Mouse (Mus musculus): ENCODE measurements around the gene Gjc2. TPM values are rescaled to one million over a fixed set of nuclear protein-coding genes. Genes with fewer than 3 reads are reported as not detected.

Gene Gjc2
- polyA plus RNA-seq (2012), result 0.05 and 0.08 TPM in 2 replicates

GRCm38 (mm10) chr11:59182864-59183331, at the start of gene Gjc2:
Gene Gjc2, minus strand, starts transcription at chr11:59183213.
- TF ChIP-seq GATA1 (IDR thresholded peaks at IDR 0.05; ENCODE audit: low read length), result no peak

- TF ChIP-seq GATA1 (IDR thresholded peaks at IDR 0.05; ENCODE audit: low read length), result no peak
These were observed 49.8 kb upstream of the Gjc2 start for GRCm38 (mm10) chr11:59232797-59233196.

GRCm38 (mm10) chr11:59230144-59230760, 47.2 kb upstream of the Gjc2 start:
- TF ChIP-seq GATA1 (IDR thresholded peaks at IDR 0.05; ENCODE audit: low read length), result no peak

- TF ChIP-seq GATA1 (IDR thresholded peaks at IDR 0.05; ENCODE audit: low read length), result no peak
These were observed 45.3 kb upstream of the Gjc2 start, which contains the start of gene Arf1 for GRCm38 (mm10) chr11:59228122-59228953. Gene Arf1, minus strand, starts transcription at chr11:59228270.

GRCm38 (mm10) chr11:59227604-59228121, 44.6 kb upstream of the Gjc2 start:
- TF ChIP-seq GATA1 (IDR thresholded peaks at IDR 0.05; ENCODE audit: low read length), result no peak

GRCm38 (mm10) chr11:59226787-59227603, 44.0 kb upstream of the Gjc2 start:
- TF ChIP-seq GATA1 (IDR thresholded peaks at IDR 0.05; ENCODE audit: low read length), result no peak

- TF ChIP-seq GATA1 (IDR thresholded peaks at IDR 0.05; ENCODE audit: low read length), result no peak
These were observed 43.2 kb upstream of the Gjc2 start for GRCm38 (mm10) chr11:59226251-59226650.

GRCm38 (mm10) chr11:59225167-59225566, 42.2 kb upstream of the Gjc2 start:
- TF ChIP-seq GATA1 (IDR thresholded peaks at IDR 0.05; ENCODE audit: low read length), result no peak

- no peak for TF ChIP-seq GATA1 (IDR thresholded peaks at IDR 0.05; ENCODE audit: low read length)
These were observed 41.5 kb upstream of the Gjc2 start for GRCm38 (mm10) chr11:59224470-59224869.

- TF ChIP-seq GATA1 (IDR thresholded peaks at IDR 0.05; ENCODE audit: low read length), result no peak
These were observed 41.0 kb upstream of the Gjc2 start for GRCm38 (mm10) chr11:59224025-59224424.

GRCm38 (mm10) chr11:59222306-59222705, 39.3 kb upstream of the Gjc2 start:
- no peak for TF ChIP-seq GATA1 (IDR thresholded peaks at IDR 0.05; ENCODE audit: low read length)

- TF ChIP-seq GATA1 (IDR thresholded peaks at IDR 0.05; ENCODE audit: low read length), result no peak
These were observed 38.6 kb upstream of the Gjc2 start for GRCm38 (mm10) chr11:59221604-59222003.

GRCm38 (mm10) chr11:59219064-59219463, 36.1 kb upstream of the Gjc2 start:
- no peak for TF ChIP-seq GATA1 (IDR thresholded peaks at IDR 0.05; ENCODE audit: low read length)

GRCm38 (mm10) chr11:59218389-59218998, 35.5 kb upstream of the Gjc2 start:
- no peak for TF ChIP-seq GATA1 (IDR thresholded peaks at IDR 0.05; ENCODE audit: low read length)

- TF ChIP-seq GATA1 (IDR thresholded peaks at IDR 0.05; ENCODE audit: low read length), result no peak
These were observed 33.9 kb upstream of the Gjc2 start for GRCm38 (mm10) chr11:59216955-59217354.
